Mouse (Mus musculus): ENCODE data around the gene Snd1.

Gene Snd1

GRCm38 (mm10) chr6:28525589-28525988, 50.6 kb downstream of the Snd1 start:
- in situ Hi-C loops (cut with MboI; ENCODE audit: unreplicated experiment in 2 of 2): loop anchor here (5.0 to 25.0 kb wide), 2 partner anchors 103 to 863 kb away; partner anchors contain the start of gene Arf5 (in 1 of the 2)

GRCm38 (mm10) chr6:28527459-28527858, 52.5 kb downstream of the Snd1 start:
- in situ Hi-C loops (cut with MboI; ENCODE audit: unreplicated experiment in 2 of 2): loop anchor here (5.0 to 25.0 kb wide), 2 partner anchors 105 to 865 kb away; partner anchors contain the start of gene Arf5 (in 1 of the 2)

- in situ Hi-C loops (cut with MboI; ENCODE audit: unreplicated experiment in 2 of 2): loop anchor here (5.0 to 25.0 kb wide), 2 partner anchors 106 to 866 kb away; partner anchors contain the start of gene Arf5 (in 1 of the 2)
These were observed 53.3 kb downstream of the Snd1 start for GRCm38 (mm10) chr6:28528208-28528607.

- in situ Hi-C loops (cut with MboI; ENCODE audit: unreplicated experiment in 2 of 2): loop anchor here in 1 of 2 experiments (5.0 to 25.0 kb wide), 2 partner anchors 361 to 874 kb away; no protein-coding TSS in a partner anchor
These were observed 61.5 kb downstream of the Snd1 start for GRCm38 (mm10) chr6:28536464-28536863.

- in situ Hi-C loops (cut with MboI; ENCODE audit: unreplicated experiment in 2 of 2): loop anchor here in 1 of 2 experiments (5.0 to 25.0 kb wide), 2 partner anchors 359 to 876 kb away; no protein-coding TSS in a partner anchor
These were observed 63.0 kb downstream of the Snd1 start for GRCm38 (mm10) chr6:28537851-28538527.

GRCm38 (mm10) chr6:28542298-28542701, 67.4 kb downstream of the Snd1 start:
- in situ Hi-C loops (cut with MboI; ENCODE audit: unreplicated experiment in 2 of 2): loop anchor here in 1 of 2 experiments (25.0 kb wide), 1 partner anchor 880 kb away; no protein-coding TSS in a partner anchor

GRCm38 (mm10) chr6:28546943-28547342, 72.0 kb downstream of the Snd1 start:
- in situ Hi-C loops (cut with MboI; ENCODE audit: unreplicated experiment in 2 of 2): loop anchor here in 1 of 2 experiments (25.0 kb wide), 1 partner anchor 885 kb away; no protein-coding TSS in a partner anchor

- in situ Hi-C loops (cut with MboI; ENCODE audit: unreplicated experiment in 2 of 2): loop anchor here in 1 of 2 experiments (25.0 kb wide), 1 partner anchor 887 kb away; no protein-coding TSS in a partner anchor
These were observed 74.4 kb downstream of the Snd1 start for GRCm38 (mm10) chr6:28549374-28549773.

- in situ Hi-C loops (cut with MboI; ENCODE audit: unreplicated experiment in 2 of 2): no loop called here
These were observed 75.5 kb downstream of the Snd1 start for GRCm38 (mm10) chr6:28550255-28551004.

- in situ Hi-C loops (cut with MboI; ENCODE audit: unreplicated experiment in 2 of 2): no loop called here
These were observed 79.5 kb downstream of the Snd1 start for GRCm38 (mm10) chr6:28554470-28554869.

- in situ Hi-C loops (cut with MboI; ENCODE audit: unreplicated experiment in 2 of 2): no loop called here
These were observed 80.1 kb downstream of the Snd1 start for GRCm38 (mm10) chr6:28555002-28555401.

GRCm38 (mm10) chr6:28555428-28555827, 80.5 kb downstream of the Snd1 start:
- in situ Hi-C loops (cut with MboI; ENCODE audit: unreplicated experiment in 2 of 2): no loop called here

GRCm38 (mm10) chr6:28557728-28558127, 82.8 kb downstream of the Snd1 start:
- in situ Hi-C loops (cut with MboI; ENCODE audit: unreplicated experiment in 2 of 2): no loop called here

GRCm38 (mm10) chr6:28559419-28559818, 84.5 kb downstream of the Snd1 start:
- in situ Hi-C loops (cut with MboI; ENCODE audit: unreplicated experiment in 2 of 2): no loop called here

GRCm38 (mm10) chr6:28561291-28561995, 86.5 kb downstream of the Snd1 start:
- in situ Hi-C loops (cut with MboI; ENCODE audit: unreplicated experiment in 2 of 2): no loop called here

GRCm38 (mm10) chr6:28562323-28563044, 87.5 kb downstream of the Snd1 start:
- in situ Hi-C loops (cut with MboI; ENCODE audit: unreplicated experiment in 2 of 2): no loop called here

GRCm38 (mm10) chr6:28567978-28568377, 93.0 kb downstream of the Snd1 start:
- in situ Hi-C loops (cut with MboI; ENCODE audit: unreplicated experiment in 2 of 2): no loop called here

- in situ Hi-C loops (cut with MboI; ENCODE audit: unreplicated experiment in 2 of 2): no loop called here
These were observed 97.0 kb downstream of the Snd1 start for GRCm38 (mm10) chr6:28571946-28572345.

GRCm38 (mm10) chr6:28572991-28573759, 98.2 kb downstream of the Snd1 start:
- in situ Hi-C loops (cut with MboI; ENCODE audit: unreplicated experiment in 2 of 2): no loop called here

Measured in v-Abl transformed pro-B cells (cell line).